Mouse (Mus musculus) left cerebral cortex, postnatal 14 days (tissue): ENCODE measurements at regions not wholly inside any gene's neighbourhood (a gene's known extent, or its start where the extent isn't known, plus 50 kb on each side); places are given as distances from the start of the nearest gene placed in this dataset.
A peak's percentile ranks its signal among the peaks of the same experiment; 100 is the strongest.
"Not testable (repeated sequence)": the region's sequence is repeated elsewhere in the genome, so short reads cannot be mapped to it uniquely, and the experiment has no call there.

Experiments used
- DNase-seq, 2 experiments: peaks; one replicate each; pipeline ENCODE4 v3.0.0; 2021 to 2022; ENCODE audit warnings: low spot score in 2 of 2, mixed read lengths in 1 of 2
- intact Hi-C: fragments of 180-260 bp; cut with DNase I; formaldehyde crosslinking; loops from one replicate; pipeline ENCODE4 v1.15.1; 2025

DNA sequence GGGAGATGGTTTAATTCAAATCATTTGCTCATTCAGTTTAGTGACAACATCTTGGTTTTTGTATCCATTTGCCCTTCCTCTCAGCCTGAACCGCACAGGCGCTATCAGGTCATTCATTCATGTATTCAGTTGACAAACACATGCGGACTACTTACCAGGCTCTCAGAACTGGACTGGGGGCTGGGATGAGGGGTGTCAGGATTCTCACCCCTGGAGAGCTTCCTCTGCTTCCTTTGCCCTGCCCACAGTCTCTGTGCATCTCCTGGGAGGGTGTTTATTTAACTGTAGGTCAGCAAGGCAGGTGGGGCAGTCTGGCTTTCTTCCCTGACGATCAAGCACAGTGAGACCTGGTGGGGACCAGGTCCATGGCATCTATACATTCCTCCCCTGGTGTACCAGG lies 123.6 kb upstream of the Slc1a3 start:
- intact Hi-C loops: no loop called here
- DNase-seq: no peak

DNA sequence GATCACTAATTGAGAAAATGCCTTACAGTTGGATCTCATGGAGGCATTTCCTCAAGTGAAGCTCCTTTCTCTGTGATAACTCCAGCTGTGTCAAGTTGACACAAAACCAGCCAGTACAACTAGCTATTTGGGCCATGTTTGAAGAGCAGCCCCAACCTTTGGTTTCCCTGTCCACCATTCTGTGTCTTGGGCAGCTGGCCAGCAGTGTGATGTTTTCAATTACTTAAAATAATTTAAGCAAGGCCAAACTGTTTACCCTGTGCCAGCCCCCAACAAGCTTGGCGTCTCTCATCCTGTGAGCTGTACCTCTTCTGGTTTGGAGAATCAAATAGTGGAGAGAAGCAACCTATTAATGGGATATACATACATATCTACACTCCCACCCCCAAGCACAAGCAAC lies 122.4 kb upstream of the Slc1a3 start:
- no peak for DNase-seq
- intact Hi-C loops: no loop called here

DNA sequence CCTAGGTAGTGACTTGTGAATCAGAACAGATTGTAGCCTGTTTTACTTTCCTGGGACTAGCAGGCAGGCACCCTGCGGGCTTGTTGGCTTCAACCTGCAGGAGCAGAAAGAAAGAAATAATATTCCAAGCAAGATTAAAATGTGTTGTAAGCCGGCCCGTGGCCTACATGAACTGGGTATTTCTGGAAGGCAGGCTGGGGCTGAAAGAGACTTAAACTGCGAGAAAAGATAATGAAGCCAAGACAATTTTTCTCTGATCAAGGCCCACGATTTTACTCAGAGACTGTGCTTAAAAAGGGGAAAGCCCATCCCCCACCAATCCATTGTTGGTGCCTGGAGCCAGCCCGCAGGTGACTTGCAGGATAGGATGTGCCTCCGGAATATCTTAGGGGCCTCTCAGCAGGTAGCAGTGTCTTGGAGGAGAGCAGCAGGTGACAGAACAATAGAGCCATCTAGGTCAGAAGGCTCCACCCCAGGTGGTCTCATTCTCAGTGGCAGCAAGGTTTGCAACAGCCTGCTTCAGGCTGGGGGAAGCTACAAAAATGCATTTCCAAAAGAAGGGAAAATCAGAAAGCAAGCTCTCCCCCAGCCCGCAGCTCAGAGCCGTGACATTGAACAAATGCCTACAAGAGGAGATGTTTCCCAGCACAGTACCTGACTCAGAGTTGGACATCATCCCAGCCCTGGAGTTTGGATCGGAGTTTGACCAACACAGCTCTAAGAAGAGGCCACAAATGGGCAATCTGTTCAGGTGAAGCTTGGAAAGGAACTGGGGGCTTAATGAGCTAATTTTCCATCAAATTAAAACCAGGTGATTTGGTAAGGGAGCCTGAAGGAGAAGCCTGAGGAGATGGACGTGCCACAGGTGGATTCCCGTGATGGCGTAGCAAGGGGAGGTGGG lies 121.4 kb upstream of the Slc1a3 start:
- intact Hi-C loops: no loop called here

DNA sequence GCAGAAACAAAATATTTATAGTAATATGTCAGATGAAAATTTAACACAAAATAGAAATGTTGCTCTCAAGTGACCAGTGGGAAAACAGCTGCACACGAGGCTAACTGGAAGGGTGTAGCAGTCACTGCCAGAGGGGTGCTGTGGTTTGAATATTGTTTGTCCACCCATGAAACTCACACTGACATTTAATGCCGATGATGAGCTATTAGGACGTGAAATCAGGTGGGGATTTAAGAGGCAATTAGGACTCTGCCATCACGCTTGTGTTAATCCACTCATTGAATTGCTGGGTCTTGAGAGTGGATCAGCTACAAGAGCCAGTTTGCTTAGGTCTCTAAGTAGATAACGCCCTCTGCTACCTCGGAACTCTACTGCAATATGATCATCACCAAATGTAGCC lies 114.3 kb upstream of the Slc1a3 start:
- no peak for DNase-seq
- intact Hi-C loops: no loop called here

More for the DNA sequence above, 121.4 kb upstream of the Slc1a3 start:
- DNase-seq: no peak

DNA sequence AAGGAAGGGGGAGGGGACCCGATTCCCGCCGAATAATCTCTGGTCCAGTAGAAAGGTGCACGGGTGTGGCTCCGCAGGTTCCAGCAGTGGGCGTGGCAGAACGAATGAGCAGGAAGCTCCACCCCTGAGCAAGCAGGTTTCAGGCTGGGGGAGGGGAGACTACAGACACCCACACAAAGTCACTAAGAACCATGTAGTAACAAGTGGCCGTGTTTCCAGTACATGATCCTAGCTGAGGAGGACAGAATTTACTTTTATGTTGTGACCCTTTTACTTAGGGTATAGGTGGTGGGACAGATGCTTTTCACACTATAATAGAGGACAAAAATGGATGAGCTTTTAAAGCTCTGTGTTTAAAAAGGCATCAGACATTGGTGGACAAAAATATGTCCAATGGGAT lies 112.2 kb upstream of the Slc1a3 start:
- intact Hi-C loops, DNase-seq: not testable (repeated sequence)

DNA sequence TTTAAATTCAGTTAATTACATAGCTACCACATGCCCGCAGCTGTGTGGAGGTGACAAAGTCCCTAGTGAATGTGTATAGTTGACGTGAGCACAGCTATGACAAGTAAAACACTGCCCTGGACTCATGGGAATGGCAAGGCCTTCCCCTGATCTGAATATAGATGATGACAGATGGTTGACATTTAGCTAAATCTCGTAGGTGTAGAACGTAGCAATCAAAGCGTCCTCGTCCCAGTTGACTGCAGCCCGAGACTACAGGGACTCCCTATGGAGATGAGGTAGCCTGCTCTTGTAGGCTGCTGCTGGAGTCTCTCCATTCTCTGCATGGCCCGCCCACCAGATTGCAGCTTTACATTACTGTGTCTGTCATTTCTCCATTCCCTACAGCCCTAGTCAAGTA lies 107.0 kb upstream of the Slc1a3 start:
- DNase-seq: peak in 1 of 2 experiments; percentile 7
- intact Hi-C loops: no loop called here

DNA sequence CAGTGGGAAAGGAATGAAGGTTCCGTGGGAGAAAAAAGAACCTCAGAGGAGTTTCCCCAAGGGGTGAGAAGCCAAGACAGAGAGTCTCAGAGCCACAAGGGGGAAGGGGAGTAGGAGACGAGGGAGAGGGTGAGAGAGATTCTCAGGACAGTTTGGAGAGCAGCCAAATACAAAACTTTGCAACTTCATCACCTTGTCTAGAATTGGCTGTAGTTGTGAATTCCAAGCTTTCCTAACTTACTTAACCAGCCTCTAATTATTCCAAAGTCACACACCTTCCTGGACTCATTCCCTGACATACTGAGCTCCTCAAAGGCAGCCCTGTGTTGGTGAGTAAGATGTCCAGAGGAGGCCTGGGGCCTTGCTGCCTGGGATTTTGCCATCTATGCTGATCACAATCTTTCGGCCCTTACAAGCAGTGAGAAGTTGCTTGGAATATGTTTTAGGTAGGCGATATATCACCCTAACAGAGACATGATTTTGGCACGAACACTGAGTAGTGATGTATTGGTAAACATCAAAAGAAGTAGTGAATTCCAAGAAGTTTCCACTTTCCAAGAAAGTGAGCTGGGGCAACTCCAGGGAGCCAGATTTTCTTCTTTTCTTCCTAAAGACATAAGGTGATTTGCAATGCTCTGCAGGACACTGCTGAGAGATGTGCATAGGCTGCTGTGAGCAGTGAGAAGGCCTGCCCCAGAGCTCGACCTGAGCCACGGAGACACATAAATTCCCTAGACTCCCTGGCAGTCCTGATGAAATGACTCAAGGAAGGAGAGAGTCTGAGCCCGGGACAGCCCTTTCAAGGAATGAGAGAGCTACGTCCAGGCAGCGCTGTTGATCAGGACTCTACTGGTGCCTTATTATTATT lies 106.2 kb upstream of the Slc1a3 start:
- intact Hi-C loops: no loop called here
- no peak for DNase-seq

DNA sequence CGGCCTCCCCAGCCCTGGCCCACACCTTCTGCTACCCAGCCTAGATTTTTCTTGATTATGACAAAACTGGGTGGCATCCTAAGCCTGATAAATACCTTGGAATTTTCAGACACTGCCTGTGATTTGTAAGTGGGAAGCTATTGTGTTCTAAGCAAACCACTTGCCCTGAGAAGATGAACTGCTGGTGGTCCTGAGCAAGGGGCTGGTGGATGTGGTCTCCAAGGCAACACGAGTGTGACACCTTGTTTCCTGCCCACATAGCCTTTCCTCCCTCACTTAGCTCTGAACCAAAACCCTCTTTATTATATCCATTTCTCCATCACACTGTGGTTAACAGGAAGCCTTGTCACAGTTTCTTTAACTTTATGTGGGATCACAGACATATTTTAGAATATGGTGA lies 105.4 kb upstream of the Slc1a3 start:
- intact Hi-C loops: no loop called here
- no peak for DNase-seq

DNA sequence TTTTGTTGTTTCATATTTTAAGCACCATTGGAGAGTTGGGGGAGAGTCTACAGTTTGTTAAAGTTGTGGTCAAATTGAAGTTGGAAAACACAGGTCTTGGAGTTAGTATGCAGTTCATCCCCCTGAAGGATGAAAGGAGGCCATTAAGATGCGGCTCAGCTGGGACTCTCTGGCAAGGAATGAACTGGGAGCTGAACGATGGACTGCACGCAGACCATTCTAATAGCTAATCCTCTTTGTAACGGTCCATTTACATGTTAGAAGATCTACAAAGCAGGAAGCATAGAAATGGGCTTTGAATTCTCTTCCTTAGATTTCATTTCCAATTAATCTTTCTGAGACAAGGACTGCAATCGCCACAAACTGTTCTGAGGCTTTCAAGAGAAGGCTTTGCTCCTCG lies 104.7 kb upstream of the Slc1a3 start:
- intact Hi-C loops: no loop called here
- peak in 1 of 2 experiments; percentile 35 for DNase-seq

DNA sequence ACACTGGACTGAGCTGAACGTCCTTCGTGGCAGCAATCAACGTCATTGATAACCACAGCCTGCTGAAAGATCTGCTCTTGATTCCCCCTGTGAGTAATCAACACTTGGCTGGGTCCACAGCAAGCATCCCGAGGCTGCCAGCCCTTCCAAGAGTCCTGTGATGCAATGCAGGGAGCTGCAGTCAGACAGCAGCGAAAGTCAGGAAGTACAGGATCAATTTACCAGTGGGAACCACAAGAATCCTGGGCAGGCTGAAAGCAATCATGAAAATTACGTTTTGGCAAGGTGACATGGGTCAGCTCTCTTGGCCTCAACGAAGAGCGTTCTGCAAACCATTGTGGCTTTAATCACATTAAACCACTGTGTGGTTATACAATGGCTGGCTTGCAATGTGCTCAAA lies 95.8 kb upstream of the Slc1a3 start:
- DNase-seq: no peak
- intact Hi-C loops: no loop called here

DNA sequence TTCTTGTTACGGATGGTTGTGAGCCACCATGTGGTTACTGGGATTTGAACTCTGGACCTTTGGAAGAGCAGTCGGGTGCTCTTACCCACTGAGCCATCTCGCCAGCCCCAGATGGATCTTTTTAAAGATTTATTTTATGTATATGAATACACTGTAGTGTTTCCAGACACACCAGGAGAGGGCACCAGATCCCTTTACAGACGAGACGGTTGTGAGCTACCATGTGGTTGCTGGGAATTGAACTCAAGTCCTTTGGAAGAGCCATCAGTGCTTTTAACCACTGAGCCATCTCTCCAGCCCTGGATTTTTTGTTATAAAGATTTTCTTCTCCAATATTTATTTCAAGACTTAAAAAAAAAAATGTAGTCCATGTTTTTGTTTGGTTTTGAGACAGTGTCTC lies 95.0 kb upstream of the Slc1a3 start:
- intact Hi-C loops: not testable (repeated sequence)

DNA sequence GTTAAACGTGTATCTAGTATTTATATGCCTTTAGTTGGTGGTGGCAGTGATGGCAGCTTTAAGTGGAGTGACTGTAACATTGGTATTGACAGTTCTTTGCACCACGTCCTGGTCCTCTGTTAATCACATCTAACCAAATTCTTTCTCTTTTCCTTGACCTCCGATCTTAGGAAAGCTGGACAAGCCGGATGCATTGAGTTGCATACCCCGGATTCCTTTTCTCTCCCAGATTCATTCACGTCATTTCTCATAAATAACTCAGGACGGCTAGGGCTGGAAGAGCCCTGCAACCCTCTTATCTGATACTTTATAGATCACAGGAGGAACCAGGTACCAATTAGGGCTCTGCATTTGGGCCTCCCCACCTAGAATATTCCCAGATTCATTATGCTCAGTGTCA lies 91.5 kb upstream of the Slc1a3 start:
- intact Hi-C loops: no loop called here
- DNase-seq: no peak

More for the DNA sequence above, 95.0 kb upstream of the Slc1a3 start:
- not testable (repeated sequence) for DNase-seq

DNA sequence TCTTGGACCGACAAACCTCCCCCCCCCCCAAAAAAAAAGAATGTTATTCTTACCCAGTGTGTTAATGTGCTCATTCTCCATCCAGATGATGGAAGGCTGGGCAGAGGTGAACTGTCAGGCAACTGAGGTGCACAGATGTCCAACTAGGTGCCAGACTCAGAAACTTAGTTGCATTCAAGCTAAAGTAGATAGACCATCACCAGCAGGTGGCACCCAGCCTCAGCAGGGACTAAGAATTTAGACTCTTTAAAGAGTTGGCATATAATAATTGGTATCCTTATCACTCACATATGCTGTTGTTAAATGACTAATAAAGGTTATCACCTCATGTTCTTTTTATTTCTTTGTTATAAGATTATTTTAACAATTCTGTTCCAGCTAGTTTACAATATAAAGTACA lies 86.5 kb upstream of the Slc1a3 start:
- intact Hi-C loops: loop anchor here (5.0 kb wide), 1 partner anchor 85 kb away; no protein-coding TSS in a partner anchor
- DNase-seq: no peak

DNA sequence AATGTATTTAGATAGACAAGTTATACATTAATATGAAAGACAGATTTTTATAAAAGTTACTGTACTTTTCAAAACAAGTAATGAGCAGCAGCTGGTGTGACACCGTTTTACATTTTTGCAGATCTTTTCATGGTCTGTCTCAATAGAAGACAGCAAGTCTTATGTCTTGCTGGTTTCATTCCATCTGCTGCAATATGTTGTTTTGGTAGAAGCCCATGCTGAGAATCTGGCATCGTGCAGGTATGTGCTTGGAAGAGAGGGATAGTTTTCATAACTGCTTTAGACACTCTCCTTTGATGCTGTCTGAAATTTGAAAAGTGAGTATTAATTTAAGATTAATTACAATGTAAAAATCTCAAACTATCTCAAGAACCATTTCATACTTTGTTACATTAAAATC lies 81.5 kb upstream of the Slc1a3 start:
- intact Hi-C loops: no loop called here
- DNase-seq: no peak

DNA sequence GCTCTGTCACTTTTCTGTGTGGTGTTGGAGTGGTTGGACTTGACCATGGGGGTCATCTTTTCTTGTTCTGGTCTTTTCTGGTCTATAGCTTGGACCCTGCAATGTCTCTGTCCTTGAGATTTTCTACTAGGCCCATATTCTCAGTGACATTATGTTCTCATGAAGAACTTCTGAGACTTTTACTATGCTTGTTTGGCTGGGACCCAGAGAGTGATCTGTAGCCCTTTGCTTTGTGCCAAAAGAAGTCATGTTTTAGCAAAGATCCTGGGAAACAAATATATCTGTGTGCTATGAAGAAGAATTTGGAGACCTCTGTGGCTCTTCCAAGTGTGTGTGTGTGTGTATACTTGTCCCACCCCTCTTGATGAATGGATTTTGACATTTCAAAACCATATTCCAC lies 79.4 kb upstream of the Slc1a3 start:
- no peak for DNase-seq
- intact Hi-C loops: no loop called here

DNA sequence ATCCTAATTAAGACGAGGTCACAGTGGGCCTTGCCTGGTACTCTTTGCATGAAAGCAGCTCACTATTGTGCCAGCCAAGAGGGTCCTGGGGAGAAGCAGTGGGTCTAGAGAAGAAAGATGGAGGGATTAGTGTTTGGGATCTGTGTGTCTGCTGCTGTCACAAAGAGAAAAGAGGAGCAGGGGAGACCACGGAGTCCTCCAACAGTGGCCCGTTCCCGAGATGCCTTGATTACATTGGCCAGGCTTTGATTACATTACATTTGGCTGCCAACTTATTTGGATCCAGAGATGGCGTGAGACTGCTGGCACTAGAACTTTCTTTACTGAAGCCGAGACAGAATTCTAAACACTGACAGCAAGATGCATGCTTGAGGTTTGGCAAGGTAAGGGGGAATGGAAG lies 78.4 kb upstream of the Slc1a3 start:
- intact Hi-C loops: no loop called here
- no peak for DNase-seq

DNA sequence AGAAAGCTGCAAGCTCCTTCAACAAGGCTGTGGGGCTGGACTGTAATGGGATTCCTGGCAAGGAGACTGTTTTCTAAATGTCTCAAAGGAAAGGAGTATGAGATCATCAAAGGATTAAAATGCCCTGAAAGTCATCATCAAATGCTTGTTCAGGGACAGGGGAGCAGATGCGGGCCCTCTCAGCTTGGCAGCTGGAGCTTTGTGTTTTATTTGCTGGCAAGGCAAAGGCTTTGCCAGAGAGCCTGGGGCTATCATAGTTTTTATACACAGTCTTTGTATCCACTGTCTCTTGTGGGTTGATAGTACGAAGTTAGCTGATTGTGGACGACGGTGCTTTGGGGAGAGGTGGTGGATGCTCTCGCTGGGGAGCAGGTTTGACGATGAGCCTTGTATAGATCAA lies 75.0 kb upstream of the Slc1a3 start:
- intact Hi-C loops: no loop called here
- DNase-seq: no peak

DNA sequence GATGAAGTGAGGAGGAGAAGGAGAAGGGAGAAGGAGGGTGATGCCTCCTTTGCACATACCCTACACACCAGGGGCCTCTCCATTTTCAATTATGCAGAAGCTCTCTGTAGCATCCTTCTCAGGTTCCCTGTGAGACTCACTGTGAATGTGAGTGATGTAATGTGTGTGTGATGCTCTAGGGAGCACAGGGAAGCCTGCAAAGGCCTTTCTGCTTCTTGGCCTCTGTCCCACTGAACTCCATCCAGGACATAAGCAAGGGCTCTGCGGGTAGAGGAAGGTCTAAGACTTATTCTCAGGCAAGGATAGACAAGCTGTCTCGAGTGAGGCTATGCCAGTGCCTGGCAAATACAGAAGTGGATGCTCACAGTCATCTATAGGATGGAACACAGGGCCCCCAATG lies 73.0 kb upstream of the Slc1a3 start:
- intact Hi-C loops: loop anchor here (5.0 kb wide), 1 partner anchor 76 kb away; no protein-coding TSS in a partner anchor
- DNase-seq: no peak

DNA sequence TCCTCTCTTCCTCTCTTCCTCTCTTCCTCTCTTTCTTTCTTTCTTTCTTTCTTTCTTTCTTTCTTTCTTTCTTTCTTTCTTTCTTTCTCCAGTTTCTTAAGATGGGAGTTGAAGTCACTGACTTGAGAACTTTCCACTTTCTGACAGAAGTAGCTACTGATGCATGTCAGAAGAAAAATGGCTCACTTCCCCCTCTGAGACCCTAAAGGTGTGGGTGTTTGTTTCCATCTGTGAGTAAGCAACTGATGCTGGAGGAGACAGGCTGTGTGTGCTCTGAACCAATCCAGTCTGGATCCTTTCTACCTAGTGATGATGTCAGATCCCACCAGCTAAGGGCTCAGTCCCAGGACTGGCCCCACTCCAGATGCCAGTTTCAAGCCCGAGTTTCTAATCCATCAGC lies 72.5 kb upstream of the Slc1a3 start:
- intact Hi-C loops: loop anchor here (5.0 kb wide), 1 partner anchor 76 kb away; no protein-coding TSS in a partner anchor

DNA sequence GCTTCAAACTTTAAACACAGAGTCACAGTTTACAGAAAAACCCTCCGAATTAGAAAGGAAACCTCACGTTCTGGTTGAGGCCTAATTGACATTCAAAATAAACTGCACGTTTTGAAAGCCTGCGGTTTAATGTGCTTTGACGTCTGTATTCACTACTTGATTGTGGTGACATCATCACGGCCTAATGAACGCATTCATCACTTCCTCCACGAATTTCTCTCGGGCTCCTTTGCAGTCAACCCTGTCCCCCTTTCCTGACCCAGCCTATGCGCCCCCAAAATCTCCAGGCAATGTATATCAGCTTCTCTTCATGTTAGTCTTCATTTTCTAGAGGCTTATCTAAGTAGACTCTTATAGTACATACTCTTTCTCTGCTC lies 71.6 kb upstream of the Slc1a3 start:
- intact Hi-C loops: loop anchor here (5.0 kb wide), 1 partner anchor 75 kb away; no protein-coding TSS in a partner anchor
- no peak for DNase-seq

More for the DNA sequence above, 72.5 kb upstream of the Slc1a3 start:
- DNase-seq: no peak
